Mouse (Mus musculus) stomach, postnatal 0 days (tissue): Measurements from ENCODE around the gene Pax8.

Source experiments
- CTCF ChIP-seq: IDR thresholded peaks from 2 replicates; pipeline ENCODE4 v1.5.1; 2016; ENCODE audit warnings: antibody characterized with exemption, low read depth, mild to moderate bottlenecking, moderate library complexity
- EP300 ChIP-seq: optimal IDR thresholded peaks from 2 replicates; pipeline ENCODE3; 2016; ENCODE audit warnings: antibody characterized with exemption

DNA sequence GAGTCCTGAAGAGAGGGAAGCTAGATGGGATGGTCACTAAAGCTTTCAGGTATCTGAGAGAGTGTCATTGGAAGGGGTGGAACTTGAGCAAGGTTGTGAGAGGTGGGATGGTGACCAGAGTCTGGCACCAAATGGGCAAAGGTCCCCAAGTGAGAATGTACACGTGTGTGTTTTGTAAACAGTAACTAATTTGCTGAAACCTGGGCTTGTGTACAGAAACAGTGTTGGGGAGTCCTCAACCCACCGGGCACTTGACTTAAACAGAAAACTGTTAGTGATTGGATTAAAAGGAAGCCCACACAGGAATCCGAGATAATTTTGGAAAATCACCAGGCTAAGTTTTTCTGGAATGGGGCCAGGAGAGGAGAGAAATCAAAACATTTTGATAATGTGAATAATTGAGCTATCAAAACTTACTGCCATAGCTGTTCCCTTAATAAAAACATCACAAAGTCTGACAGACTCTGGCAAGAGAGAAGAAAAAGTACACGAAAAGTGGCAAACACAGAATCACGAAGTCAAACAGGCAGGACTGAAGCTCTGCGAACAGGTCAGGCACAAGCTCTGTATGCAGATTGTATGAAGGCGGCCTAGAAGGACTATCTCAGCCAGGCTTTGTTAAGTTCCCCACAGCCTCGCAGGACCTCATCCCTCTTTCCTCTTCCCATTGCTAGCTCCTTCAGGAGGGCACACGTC is 15.1 kb downstream of the Pax8 start:
- TF ChIP-seq EP300: no peak
- TF ChIP-seq CTCF: no peak
